Mouse (Mus musculus) neural tube, embryonic 11.5 days (tissue): ENCODE data around the gene Dhrs1. TPM values are rescaled to one million over a fixed set of nuclear protein-coding genes. Genes with fewer than 3 reads are reported as not detected.

Experiments used
- ATAC-seq: fragments of 200-750 bp; cut with Nextera tagmentation; 2 replicates; pipeline ENCODE4 v1.8.0; 2017; ENCODE audit warnings: moderate number of reproducible peaks, mild to moderate bottlenecking, moderate TSS enrichment, moderate library complexity; ENCODE audit not compliant: insufficient read depth, low FRiP score, low TSS enrichment
- DNase-seq: peaks from one replicate; pipeline ENCODE4 v3.0.0-alpha.2; 2015; ENCODE audit warnings: low spot score
- H3K27ac ChIP-seq: fragments of 300-500 bp; sonication (generic); 2 replicates; pipeline ENCODE4 v1.5.1; 2014; ENCODE audit warnings: low read depth, mild to moderate bottlenecking, low read length
- H3K27me3 ChIP-seq: fragments of 300-500 bp; sonication (generic); 2 replicates; pipeline ENCODE4 v1.6.1; 2014; ENCODE audit warnings: mild to moderate bottlenecking, low read length, mixed read lengths; ENCODE audit not compliant: control insufficient read depth, insufficient read depth
- H3K36me3 ChIP-seq: fragments of 300-500 bp; sonication (generic); 2 replicates; pipeline ENCODE4 v1.6.1; 2014; ENCODE audit warnings: mild to moderate bottlenecking, low read length, moderate library complexity, mixed read lengths; ENCODE audit not compliant: control insufficient read depth, insufficient read depth
- H3K4me1 ChIP-seq: fragments of 300-500 bp; sonication (generic); 2 replicates; pipeline ENCODE4 v1.6.1; 2014; ENCODE audit warnings: low read length, mixed read lengths; ENCODE audit not compliant: control insufficient read depth, insufficient read depth
- H3K4me2 ChIP-seq: fragments of 300-500 bp; sonication (generic); 2 replicates; pipeline ENCODE4 v1.6.1; 2014; ENCODE audit warnings: low read depth, mild to moderate bottlenecking, moderate library complexity
- H3K4me3 ChIP-seq: fragments of 300-500 bp; sonication (generic); 2 replicates; pipeline ENCODE4 v1.5.1; 2014; ENCODE audit warnings: low read depth, low read length
- H3K9ac ChIP-seq: fragments of 300-500 bp; sonication (generic); 2 replicates; pipeline ENCODE4 v1.6.1; 2014; ENCODE audit warnings: mild to moderate bottlenecking, low read length
- H3K9me3 ChIP-seq: fragments of 300-500 bp; sonication (generic); 2 replicates; pipeline ENCODE4 v1.6.1; 2016; ENCODE audit warnings: low read length; ENCODE audit not compliant: control insufficient read depth
- WGBS: fragments of 180-500 bp; shearing (Covaris S2); extraction: QIAGEN DNeasy Blood & Tissue Kit; methylation state at CpG from one replicate; pipeline ENCODE4 v1.1.7; 2014; 5-methylcytosine and 5-hydroxymethylcytosine counted together
- polyA plus RNA-seq: library from polyadenylated mRNA; unstranded; fragments of >200 nt; fragmentation: Nextera tagmentation; extraction: Ambion mirVana; gene quantifications from 2 replicates; pipeline ENCODE4 v1.2.1, GENCODE M21; 2014

Gene Dhrs1
- polyA plus RNA-seq, 1 experiment from 2014 or later, result 76.8 TPM

GRCm38 (mm10) chr14:55721076-55721475, 24.4 kb downstream of the Dhrs1 start:
- Histone ChIP-seq H3K36me3 (0 out of 2 replicates have a peak, but pooled peaks cover 2% of the 10 kb centered on the region), H3K27ac (no peak overlapping the region), H3K4me1 (no peaks in the 10 kb centered on the region), H3K4me3 (peak overlapping the region; percentile 55; the same call in 1 of the 2 replicates), H3K9ac (peak overlapping the region; percentile 81; the same call in 1 of the 2 replicates), H3K4me2 (peak overlapping the region; percentile 46), H3K27me3 (no peaks in the 10 kb centered on the region), H3K9me3 (no peaks in the 10 kb centered on the region)
- DNase-seq, result no peak
- WGBS, result 77% methylated on average over 6 of the region's 6 CpGs
- ATAC-seq, result no peak

GRCm38 (mm10) chr14:55720666-55721065, 24.8 kb downstream of the Dhrs1 start:
- Histone ChIP-seq H3K27ac (no peak overlapping the region), H3K4me2 (no peak overlapping the region), H3K4me3 (no peak overlapping the region), H3K9me3 (no peaks in the 10 kb centered on the region), H3K27me3 (no peaks in the 10 kb centered on the region), H3K36me3 (0 out of 2 replicates have a peak, but pooled peaks cover 2% of the 10 kb centered on the region), H3K9ac (no peak overlapping the region), H3K4me1 (no peaks in the 10 kb centered on the region)
- 95% methylated on average over 12 of the region's 12 CpGs for WGBS
- ATAC-seq (no peak), DNase-seq (no peak)

- Histone ChIP-seq H3K9ac (no peak overlapping the region), H3K9me3 (no peaks in the 10 kb centered on the region), H3K27me3 (no peaks in the 10 kb centered on the region), H3K36me3 (0 out of 2 replicates have a peak, but pooled peaks cover 2% of the 10 kb centered on the region), H3K4me3 (no peak overlapping the region), H3K27ac (no peak overlapping the region), H3K4me1 (no peaks in the 10 kb centered on the region), H3K4me2 (no peak overlapping the region)
- WGBS, result 86% methylated on average over 6 of the region's 6 CpGs
- DNase-seq, result no peak
- ATAC-seq, result no peak
These were observed 25.8 kb downstream of the Dhrs1 start for GRCm38 (mm10) chr14:55719737-55720136.

DNA sequence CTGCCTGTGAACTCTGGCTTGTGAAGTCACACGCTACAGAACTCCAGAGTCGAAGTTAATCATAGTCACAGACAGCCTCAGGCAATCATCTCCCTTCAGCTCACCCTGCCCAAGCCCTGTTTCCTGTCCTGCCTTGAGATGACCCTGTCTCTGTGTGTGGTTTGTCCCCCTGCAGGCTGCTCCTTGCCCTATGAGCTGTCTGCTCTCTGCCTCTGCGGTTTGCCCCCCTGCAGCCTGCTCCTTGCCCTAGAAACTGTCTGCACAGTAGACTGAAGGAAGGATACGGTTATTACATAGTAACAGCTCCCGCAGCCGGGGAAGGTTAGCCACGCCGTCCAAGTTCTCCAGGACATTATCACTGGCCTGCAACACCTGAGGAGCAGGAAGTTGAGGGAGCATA, 28.6 kb downstream of the Dhrs1 start:
- Histone ChIP-seq H3K9ac (no peak overlapping the region), H3K9me3 (no peaks in the 10 kb centered on the region), H3K4me3 (no peak overlapping the region), H3K36me3 (0 out of 2 replicates have a peak, but pooled peaks cover 2% of the 10 kb centered on the region), H3K4me1 (0 out of 2 replicates have a peak, but pooled peaks cover 3% of the 10 kb centered on the region), H3K4me2 (no peak overlapping the region), H3K27me3 (peaks cover 9% of the 10 kb centered on the region; the same call in 1 of the 2 replicates), H3K27ac (no peak overlapping the region)
- 86% methylated on average over 8 of the region's 8 CpGs for WGBS
- ATAC-seq (no peak), DNase-seq (no peak)

- H3K4me1 ChIP-seq, result 0 out of 2 replicates have a peak, but pooled peaks cover 3% of the 10 kb centered on the region
- H3K9me3 ChIP-seq, result no peaks in the 10 kb centered on the region
- H3K36me3 ChIP-seq, result 0 out of 2 replicates have a peak, but pooled peaks cover 2% of the 10 kb centered on the region
- no peak for ATAC-seq
- no peak overlapping the region for H3K9ac ChIP-seq
- H3K4me3 ChIP-seq, result no peak overlapping the region
- no peak overlapping the region for H3K27ac ChIP-seq
- DNase-seq, result no peak
- H3K4me2 ChIP-seq, result no peak overlapping the region
- H3K27me3 ChIP-seq, result peaks cover 9% of the 10 kb centered on the region; the same call in 1 of the 2 replicates
- WGBS, result 93% methylated on average over 6 of the region's 6 CpGs
These were observed 29.2 kb downstream of the Dhrs1 start for GRCm38 (mm10) chr14:55716271-55716670.

DNA sequence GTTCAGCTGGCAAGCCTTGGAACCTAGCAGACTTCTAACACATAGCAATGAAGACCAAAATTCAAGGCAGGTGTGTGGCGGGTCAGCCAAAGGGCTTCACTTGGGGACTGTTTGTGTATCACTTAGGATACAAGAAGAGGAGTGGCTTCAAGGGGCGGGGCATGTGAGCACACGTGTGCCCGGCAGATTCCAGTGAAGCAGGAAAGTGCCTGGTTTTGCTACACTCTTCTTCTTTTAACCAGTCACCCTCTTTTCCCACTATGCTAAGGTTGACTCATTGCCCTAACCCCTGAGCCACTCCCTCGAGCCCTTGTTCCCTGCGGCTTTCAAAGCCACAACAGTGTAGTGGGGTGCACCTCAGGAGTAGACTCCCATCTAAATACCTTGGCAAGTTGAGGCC, 30.6 kb downstream of the Dhrs1 start:
- H3K36me3 ChIP-seq, result 0 out of 2 replicates have a peak, but pooled peaks cover 2% of the 10 kb centered on the region
- ATAC-seq (no peak), DNase-seq (no peak)
- no peak overlapping the region for H3K27ac ChIP-seq
- WGBS, result 47% methylated on average over 6 of the region's 6 CpGs
- no peak overlapping the region for H3K9ac ChIP-seq
- H3K4me1 ChIP-seq, result 0 out of 2 replicates have a peak, but pooled peaks cover 3% of the 10 kb centered on the region
- H3K27me3 ChIP-seq, result peaks cover 9% of the 10 kb centered on the region; the same call in 1 of the 2 replicates
- no peak overlapping the region for H3K4me2 ChIP-seq
- H3K9me3 ChIP-seq, result no peaks in the 10 kb centered on the region
- H3K4me3 ChIP-seq, result no peak overlapping the region

DNA sequence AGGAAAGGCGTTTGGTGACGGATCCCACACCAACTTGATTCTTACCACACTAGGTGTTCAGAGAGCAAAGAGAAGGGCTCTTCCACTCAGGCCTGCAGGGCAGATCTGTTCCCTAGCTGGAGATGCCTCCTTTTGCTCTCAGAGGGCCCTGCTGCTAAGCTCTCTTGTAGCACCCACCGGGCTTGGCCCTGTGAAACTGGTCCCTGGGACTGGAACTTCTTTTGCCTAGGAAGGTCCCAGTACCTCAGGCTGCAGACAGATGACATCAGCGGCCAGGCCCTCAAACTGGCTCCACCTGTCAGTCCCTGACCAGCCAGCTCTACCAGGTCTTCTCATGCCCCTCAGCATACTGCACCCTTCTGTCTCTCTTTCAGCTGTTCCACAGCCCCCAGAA, 31.8 kb downstream of the Dhrs1 start, which contains the start of gene Tgm1:
Tgm1 (minus strand) TSS at position 198 of the 394 bp plus-strand sequence.
- 0 out of 2 replicates have a peak, but pooled peaks cover 3% of the 10 kb centered on the region for H3K4me1 ChIP-seq
- ATAC-seq (no peak), DNase-seq (no peak)
- WGBS, result 34% methylated on average over 4 of the region's 4 CpGs
- no peak within 1 kb of the TSS; the same call in 1 of the 2 replicates for H3K9ac ChIP-seq
- H3K27me3 ChIP-seq, result peaks cover 9% of the 10 kb centered on the region; the same call in 1 of the 2 replicates
- H3K27ac ChIP-seq, result no peak within 1 kb of the TSS
- no peak within 1 kb of the TSS for H3K4me3 ChIP-seq
- H3K36me3 ChIP-seq, result 0 out of 2 replicates have a peak, but pooled peaks cover 2% of the 10 kb centered on the region
- no peaks in the 10 kb centered on the region for H3K9me3 ChIP-seq
- no peak within 1 kb of the TSS for H3K4me2 ChIP-seq

DNA sequence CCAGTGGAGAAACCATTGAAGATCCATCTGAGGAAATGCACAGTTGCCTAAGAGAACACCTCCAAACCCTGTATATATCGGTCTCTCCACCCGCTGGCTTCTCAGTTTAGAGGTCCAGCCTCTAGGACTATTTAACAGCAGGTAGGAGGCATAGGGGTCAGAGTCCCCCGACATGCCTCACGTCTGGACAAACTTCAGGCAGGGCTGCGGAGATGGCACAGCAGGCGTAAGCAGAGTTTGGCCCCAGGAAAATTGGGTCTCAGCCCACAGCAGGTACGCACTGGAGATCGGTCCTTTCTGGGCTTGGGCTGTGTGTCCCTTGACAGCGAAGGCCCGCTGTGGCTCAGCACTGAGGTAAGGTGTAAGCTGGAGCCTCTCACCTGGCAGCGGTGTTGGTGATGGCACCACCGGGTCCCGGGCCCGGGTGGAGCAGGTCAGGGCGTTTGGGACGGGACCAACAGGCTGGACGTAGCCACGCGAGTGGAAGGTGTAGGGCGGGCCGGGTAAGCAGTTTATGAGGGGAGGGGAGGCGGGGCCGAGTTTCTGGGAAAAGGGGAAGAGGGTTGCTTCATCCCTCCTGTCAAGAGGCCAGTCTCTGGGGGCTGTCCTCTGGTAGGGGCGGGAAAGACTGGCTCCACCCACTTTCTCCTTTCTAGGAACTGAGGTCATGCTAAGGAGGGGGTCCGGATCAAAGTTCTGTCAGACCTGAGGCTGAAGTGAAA, 32.3 kb downstream of the Dhrs1 start:
- H3K4me1 ChIP-seq, result 0 out of 2 replicates have a peak, but pooled peaks cover 3% of the 10 kb centered on the region
- 0 out of 2 replicates have a peak, but pooled peaks cover 2% of the 10 kb centered on the region for H3K36me3 ChIP-seq
- H3K27me3 ChIP-seq, result peaks cover 9% of the 10 kb centered on the region; the same call in 1 of the 2 replicates
- DNase-seq (no peak), ATAC-seq (no peak)
- H3K27ac ChIP-seq, result no peak overlapping the region
- H3K9ac ChIP-seq, result no peak overlapping the region; the same call in 1 of the 2 replicates
- no peak overlapping the region for H3K4me3 ChIP-seq
- no peak overlapping the region for H3K4me2 ChIP-seq
- no peaks in the 10 kb centered on the region for H3K9me3 ChIP-seq
- 11% methylated on average over 25 of the region's 25 CpGs for WGBS
